Mouse (Mus musculus) embryo, embryonic 11 days (tissue): ENCODE measurements around the gene Rgs10.
A peak's percentile ranks its signal among the peaks of the same experiment; 100 is the strongest.
"Not testable (repeated sequence)": the region's sequence is repeated elsewhere in the genome, so short reads cannot be mapped to it uniquely, and the experiment has no call there.

Experiments used
- DNase-seq: peaks from one replicate; pipeline ENCODE4 v3.0.0-alpha.2; 2015

The Rgs10 gene

GRCm38 (mm10) chr7:128340321-128340720 is 78.2 kb downstream of the Rgs10 start:
- not testable (repeated sequence) for DNase-seq

- DNase-seq: no peak
These were observed 85.7 kb downstream of the Rgs10 start for GRCm38 (mm10) chr7:128332896-128333295.

- DNase-seq: peak; percentile 24
These were observed 87.6 kb downstream of the Rgs10 start for GRCm38 (mm10) chr7:128330981-128331380.

- DNase-seq: no peak
These were observed 93.6 kb downstream of the Rgs10 start for GRCm38 (mm10) chr7:128324977-128325376.
